Mouse (Mus musculus) MEL (cell line): ENCODE measurements around the gene Rassf2. TPM values are rescaled to one million over a fixed set of nuclear protein-coding genes. Genes with fewer than 3 reads are reported as not detected.

ENCODE experiments used
- DNase-seq: peaks from one replicate; pipeline ENCODE4 v3.0.0; 2011; ENCODE audit warnings: low read depth, low spot score
- H3K27ac ChIP-seq: 2 replicates; pipeline ENCODE4 v1.5.1; 2012; ENCODE audit warnings: low read depth, mild to moderate bottlenecking, control low read depth, low read length, moderate library complexity; ENCODE audit not compliant: control insufficient read depth
- H3K27me3 ChIP-seq, 2 experiments: fragments of 150-350 bp in 1 of 2; sonication (generic) in 1 of 2; 2 replicates each; pipeline ENCODE4 v1.6.1; 2012; ENCODE audit warnings: low read length in 2 of 2, mild to moderate bottlenecking in 2 of 2, improper control_type of control experiment in 1 of 2, moderate library complexity in 1 of 2; ENCODE audit not compliant: insufficient read depth in 2 of 2, control insufficient read depth in 1 of 2
- H3K36me3 ChIP-seq, 2 experiments: 2 replicates each; pipeline ENCODE4 v1.6.1; 2012 to 2014; ENCODE audit warnings: low read length in 2 of 2, improper control_type of control experiment in 1 of 2, inconsistent platforms in 1 of 2, mild to moderate bottlenecking in 1 of 2; ENCODE audit not compliant: insufficient read depth in 2 of 2, control insufficient read depth in 1 of 2
- H3K4me1 ChIP-seq, 2 experiments: fragments of 150-350 bp in 1 of 2; sonication (generic) in 1 of 2; 2 replicates each; pipeline ENCODE4 v1.6.1; 2012; ENCODE audit warnings: low read length in 2 of 2, improper control_type of control experiment in 1 of 2, mild to moderate bottlenecking in 1 of 2; ENCODE audit not compliant: insufficient read depth in 2 of 2, control insufficient read depth in 1 of 2
- H3K4me3 ChIP-seq, 2 experiments: fragments of 150-350 bp in 1 of 2; sonication (generic) in 1 of 2; 2 replicates each; pipeline ENCODE4 v1.5.1; 2012; ENCODE audit warnings: low read depth in 2 of 2, low read length in 2 of 2, mild to moderate bottlenecking in 2 of 2, moderate library complexity in 2 of 2, control low read depth in 1 of 2, improper control_type of control experiment in 1 of 2; ENCODE audit not compliant: control insufficient read depth in 1 of 2, insufficient read depth in 1 of 2
- H3K79me2 ChIP-seq: 2 replicates; pipeline ENCODE4 v1.6.1; 2012; ENCODE audit warnings: mild to moderate bottlenecking, low read length, moderate library complexity; ENCODE audit not compliant: control insufficient read depth, poor library complexity, insufficient read depth
- H3K9ac ChIP-seq: 2 replicates; pipeline ENCODE4 v1.6.1; 2012; ENCODE audit warnings: low read depth, mild to moderate bottlenecking, control low read depth, low read length, moderate library complexity; ENCODE audit not compliant: control insufficient read depth, poor library complexity, severe bottlenecking
- H3K9me3 ChIP-seq: fragments of 150-350 bp; sonication (generic); replicated peaks from 2 replicates; pipeline ENCODE4 v1.6.1; 2012; ENCODE audit warnings: mild to moderate bottlenecking, low read length, improper control_type of control experiment, moderate library complexity; ENCODE audit not compliant: insufficient read depth
- BHLHE40 ChIP-seq: IDR thresholded peaks from 2 replicates; pipeline ENCODE4 v1.6.1; 2012; ENCODE audit warnings: low read depth, mild to moderate bottlenecking, inconsistent platforms, low read length, improper control_type of control experiment, borderline replicate concordance
- CHD1 ChIP-seq: IDR thresholded peaks from 2 replicates; pipeline ENCODE4 v1.6.1; 2012; ENCODE audit warnings: low read depth, mild to moderate bottlenecking, inconsistent platforms, low read length, improper control_type of control experiment
- CTCF ChIP-seq, 3 experiments: IDR thresholded peaks in 2 of 3; conservative IDR thresholded peaks in 1 of 3; 2 replicates each; pipeline ENCODE4 v1.5.1; 2011 to 2012; ENCODE audit warnings: low read length in 3 of 3, low read depth in 2 of 3, mild to moderate bottlenecking in 2 of 3, improper control_type of control experiment in 1 of 3, inconsistent platforms in 1 of 3, mixed read lengths in 1 of 3, moderate library complexity in 1 of 3; ENCODE audit not compliant: control insufficient read depth in 1 of 3, insufficient read depth in 1 of 3, poor library complexity in 1 of 3, severe bottlenecking in 1 of 3
- E2F4 ChIP-seq: IDR thresholded peaks from 2 replicates; pipeline ENCODE4 v1.6.1; 2011; ENCODE audit warnings: low read depth, low read length, improper control_type of control experiment, borderline replicate concordance
- ELF1 ChIP-seq: IDR thresholded peaks from 2 replicates; pipeline ENCODE4 v1.6.1; 2014; ENCODE audit warnings: low read depth, mild to moderate bottlenecking, inconsistent platforms, low read length, improper control_type of control experiment, moderate library complexity
- GATA1 ChIP-seq: IDR thresholded peaks from 2 replicates; pipeline ENCODE4 v1.6.1; 2011; ENCODE audit warnings: low read depth, low read length, improper control_type of control experiment
- MAX ChIP-seq: IDR thresholded peaks from 2 replicates; pipeline ENCODE4 v1.6.1; 2011; ENCODE audit warnings: low read length, improper control_type of control experiment
- MXI1 ChIP-seq: IDR thresholded peaks from 2 replicates; pipeline ENCODE4 v1.6.1; 2011; ENCODE audit warnings: mild to moderate bottlenecking, low read depth, low read length, improper control_type of control experiment
- MYB ChIP-seq: IDR thresholded peaks from 2 replicates; pipeline ENCODE4 v1.6.1; 2011; ENCODE audit warnings: mild to moderate bottlenecking, low read depth, low read length, improper control_type of control experiment
- MYC ChIP-seq: IDR thresholded peaks from 2 replicates; pipeline ENCODE4 v1.6.1; 2011; ENCODE audit warnings: low read depth, mild to moderate bottlenecking, low read length, improper control_type of control experiment, moderate library complexity
- NELFE ChIP-seq: IDR thresholded peaks from 2 replicates; pipeline ENCODE4 v1.6.1; 2011; ENCODE audit warnings: low read depth, low read length, improper control_type of control experiment
- NRF1 ChIP-seq: IDR thresholded peaks from 2 replicates; pipeline ENCODE4 v1.6.1; 2014; ENCODE audit warnings: low read depth, mild to moderate bottlenecking, inconsistent platforms, low read length, improper control_type of control experiment, moderate library complexity; ENCODE audit not compliant: poor library complexity, insufficient read depth, severe bottlenecking
- RAD21 ChIP-seq: IDR thresholded peaks from 2 replicates; pipeline ENCODE4 v1.6.1; 2011; ENCODE audit warnings: mild to moderate bottlenecking, low read depth, low read length, improper control_type of control experiment
- RCOR1 ChIP-seq: IDR thresholded peaks from 2 replicates; pipeline ENCODE4 v1.6.1; 2012; ENCODE audit warnings: low read depth, mild to moderate bottlenecking, inconsistent platforms, low read length, improper control_type of control experiment
- SIN3A ChIP-seq: IDR thresholded peaks from 2 replicates; pipeline ENCODE4 v1.6.1; 2012; ENCODE audit warnings: low read length, improper control_type of control experiment, inconsistent platforms
- SMC3 ChIP-seq: IDR thresholded peaks from 2 replicates; pipeline ENCODE4 v1.6.1; 2011; ENCODE audit warnings: low read depth, low read length, improper control_type of control experiment
- TAL1 ChIP-seq: IDR thresholded peaks from 2 replicates; pipeline ENCODE4 v1.6.1; 2012; ENCODE audit warnings: mild to moderate bottlenecking, inconsistent platforms, low read length, moderate library complexity, mixed read lengths
- TBP ChIP-seq: IDR thresholded peaks from 2 replicates; pipeline ENCODE4 v1.8.0; 2011; ENCODE audit warnings: low read depth, low read length, improper control_type of control experiment
- TCF12 ChIP-seq: IDR thresholded peaks from 2 replicates; pipeline ENCODE4 v1.6.1; 2014; ENCODE audit warnings: low read depth, mild to moderate bottlenecking, inconsistent platforms, low read length, improper control_type of control experiment, moderate library complexity
- UBTF ChIP-seq: IDR thresholded peaks from 2 replicates; pipeline ENCODE4 v1.6.1; 2012; ENCODE audit warnings: low read depth, mild to moderate bottlenecking, inconsistent platforms, low read length, improper control_type of control experiment, moderate library complexity, borderline replicate concordance; ENCODE audit not compliant: insufficient read depth
- USF1 ChIP-seq: IDR thresholded peaks from 2 replicates; pipeline ENCODE4 v1.6.1; 2014; ENCODE audit warnings: low read depth, mild to moderate bottlenecking, inconsistent platforms, low read length, improper control_type of control experiment, moderate library complexity
- ZC3H11A ChIP-seq: IDR thresholded peaks from 2 replicates; pipeline ENCODE4 v1.6.1; 2012; ENCODE audit warnings: low read depth, mild to moderate bottlenecking, inconsistent platforms, low read length, improper control_type of control experiment
- ZMIZ1 ChIP-seq: IDR thresholded peaks from 2 replicates; pipeline ENCODE4 v1.6.1; 2012; ENCODE audit warnings: low read depth, mild to moderate bottlenecking, inconsistent platforms, low read length, improper control_type of control experiment, moderate library complexity
- ZNF384 ChIP-seq: IDR thresholded peaks from 2 replicates; pipeline ENCODE4 v1.6.1; 2012; ENCODE audit warnings: low read depth, mild to moderate bottlenecking, inconsistent platforms, low read length, improper control_type of control experiment
- polyA plus RNA-seq, 2 experiments: library from polyadenylated mRNA; stranded (reverse) in 1 of 2; unstranded in 1 of 2; fragments of >175 nt in 1 of 2; fragments of >200 nt in 1 of 2; gene quantifications; 2 replicates each; pipeline versions ENCODE4 v1.2.1 to v1.2.4; 2012; ENCODE audit warnings: low replicate concordance in 2 of 2, low read depth in 1 of 2; ENCODE audit not compliant: insufficient read length in 2 of 2, insufficient read depth in 1 of 2, missing spikeins in 1 of 2
- total RNA-seq: library from RNA; depleted of rRNA; stranded (reverse); fragments of 300-350 nt; gene quantifications from 2 replicates; pipeline ENCODE4 v1.2.3, GENCODE M21; 2012

Rassf2 gene
- total and polyA plus RNA-seq, 3 experiments: 0.69 to 4.1 TPM; not detected in 1

GRCm38 (mm10) chr2:131950598-131951095 lies 79.4 kb downstream of the Rassf2 start, which contains the start of gene Prnd:
TSS of gene Prnd (plus strand) at chr2:131950861.
- Histone ChIP-seq H3K4me3 (no peak within 1 kb of the TSS), H3K27me3 (no peaks in the 10 kb centered on the region)
- no peak for DNase-seq

GRCm38 (mm10) chr2:131949767-131950597 lies 80.1 kb downstream of the Rassf2 start:
- Histone ChIP-seq H3K4me3 (no peak overlapping the region), H3K9me3 (no peaks in the 10 kb centered on the region), H3K4me1 (peaks cover 0 to 3% of the 10 kb centered on the region in 2 experiments; a peak in 1 of 4 replicates), H3K36me3 (no peaks in the 10 kb centered on the region), H3K27me3 (no peaks in the 10 kb centered on the region), H3K79me2 (no peaks in the 10 kb centered on the region), H3K9ac (no peak overlapping the region)
- peak; percentile 67 for DNase-seq
- TF ChIP-seq ZC3H11A (peak; percentile 97), ELF1 (0 out of 2 replicates have a peak, but pooled peaks have one; percentile 16), ZMIZ1 (no peak), TCF12 (0 out of 2 replicates have a peak, but pooled peaks have one; percentile 5), CTCF (IDR thresholded peaks at IDR 0.05 in 2 of 3, conservative IDR thresholded peaks at IDR 0.05 in 1 of 3; ENCODE audit: control insufficient read depth in 1 of 3, insufficient read depth in 1 of 3, low read depth in 2 of 3, low read length in 3 of 3, poor library complexity in 1 of 3, severe bottlenecking in 1 of 3) (peak; percentile 49 to 94 (median 54)), GATA1 (no peak), ZNF384 (no peak), SMC3 (peak; percentile 98), MYB (no peak), RAD21 (peak; percentile 88)
- TF ChIP-seq, all 39 proteins: peak for 6
- H3K27ac ChIP-seq: no peak overlapping the region

More at GRCm38 (mm10) chr2:131950598-131951095, 79.4 kb downstream of the Rassf2 start, which contains the start of gene Prnd:
- Histone ChIP-seq H3K36me3 (no peaks in the 10 kb centered on the region; a peak in 1 of 4 replicates), H3K9ac (no peak within 1 kb of the TSS), H3K27ac (no peak within 1 kb of the TSS)
- no peak for TF ChIP-seq RCOR1
- no peak for TF ChIP-seq TAL1
- TF ChIP-seq ZNF384: no peak
- no peak for TF ChIP-seq NELFE
- no peak for TF ChIP-seq SIN3A
- TF ChIP-seq MAX: no peak
- TF ChIP-seq TBP: no peak
- no peak for TF ChIP-seq MXI1
- TF ChIP-seq USF1: no peak
- no peak for TF ChIP-seq BHLHE40
- TF ChIP-seq E2F4: no peak
- no peak for TF ChIP-seq CHD1
- TF ChIP-seq UBTF: no peak
- no peak for TF ChIP-seq NRF1
- TF ChIP-seq MYC: no peak
- TF ChIP-seq, all 39 proteins: peak for 0
- Histone ChIP-seq H3K79me2 (no peaks in the 10 kb centered on the region), H3K4me1 (peaks cover 0 to 3% of the 10 kb centered on the region in 2 experiments; a peak in 1 of 4 replicates), H3K9me3 (no peaks in the 10 kb centered on the region)
